Mouse (Mus musculus) cortical plate, adult 2 months (tissue): ENCODE results near the gene Eml3.
"Not testable (repeated sequence)": the region's sequence is repeated elsewhere in the genome, so short reads cannot be mapped to it uniquely, and the experiment has no call there.

ENCODE experiments used
- CTCF ChIP-seq: fragments of 200-500 bp; IDR thresholded peaks from 2 replicates; pipeline ENCODE4 v1.5.1; 2011; ENCODE audit warnings: mild to moderate bottlenecking, control low read depth, low read length; ENCODE audit not compliant: insufficient read depth; ENCODE audit errors: extremely low read depth
- POLR2A ChIP-seq: fragments of 200-500 bp; IDR thresholded peaks from 2 replicates; pipeline ENCODE4 v1.6.1; 2011; ENCODE audit warnings: mild to moderate bottlenecking, low read length, control low read depth; ENCODE audit not compliant: insufficient read depth; ENCODE audit errors: extremely low read depth

GRCm38 (mm10) chr19:8972491-8972890 is 43.1 kb downstream of the Eml3 start:
- not testable (repeated sequence) for TF ChIP-seq CTCF, POLR2A
